Mouse (Mus musculus): ENCODE data around the gene Surf4. TPM values are rescaled to one million over a fixed set of nuclear protein-coding genes. Genes with fewer than 3 reads are reported as not detected.

Surf4 gene
- polyA plus RNA-seq, 1 experiment, result 54.9 TPM

GRCm38 (mm10) chr2:26921784-26922183 is 11.9 kb downstream of the Surf4 start:
- Histone ChIP-seq H3K4me1 (ENCODE audit: control insufficient read depth, insufficient read depth, low read length) (peaks cover 12% of the 10 kb centered on the region), H3K27me3 (ENCODE audit: control insufficient read depth, insufficient read depth, low read length) (no peaks in the 10 kb centered on the region), H3K27ac (ENCODE audit: insufficient read depth, low read length) (no peak overlapping the region), H3K4me3 (replicated peaks; ENCODE audit: insufficient read depth, low read depth, low read length) (no peak overlapping the region)
- 31% methylated on average over 9 of the region's 9 CpGs for WGBS
- DNase-seq, result no peak
- TF ChIP-seq POLR2A (IDR thresholded peaks at IDR 0.05; ENCODE audit: borderline replicate concordance, insufficient read depth, low read length) (no peak), CTCF (IDR thresholded peaks at IDR 0.05; ENCODE audit: borderline replicate concordance, insufficient read depth, low read depth, low read length) (no peak)

GRCm38 (mm10) chr2:26920190-26920855 is 13.4 kb downstream of the Surf4 start:
- TF ChIP-seq CTCF (IDR thresholded peaks at IDR 0.05; ENCODE audit: borderline replicate concordance, insufficient read depth, low read depth, low read length), result no peak
- TF ChIP-seq POLR2A (IDR thresholded peaks at IDR 0.05; ENCODE audit: borderline replicate concordance, insufficient read depth, low read length), result no peak
- no peak for DNase-seq
- H3K27ac ChIP-seq (ENCODE audit: insufficient read depth, low read length), result no peak overlapping the region
- H3K4me3 ChIP-seq (replicated peaks; ENCODE audit: insufficient read depth, low read depth, low read length), result no peak overlapping the region
- H3K4me1 ChIP-seq (ENCODE audit: control insufficient read depth, insufficient read depth, low read length), result peaks cover 12% of the 10 kb centered on the region
- WGBS, result 71% methylated on average over 6 of the region's 6 CpGs
- no peaks in the 10 kb centered on the region for H3K27me3 ChIP-seq (ENCODE audit: control insufficient read depth, insufficient read depth, low read length)

GRCm38 (mm10) chr2:26919684-26920083 is 14.0 kb downstream of the Surf4 start:
- H3K4me1 ChIP-seq (ENCODE audit: control insufficient read depth, insufficient read depth, low read length), result peaks cover 12% of the 10 kb centered on the region
- H3K27ac ChIP-seq (ENCODE audit: insufficient read depth, low read length), result no peak overlapping the region
- no peak overlapping the region for H3K4me3 ChIP-seq (replicated peaks; ENCODE audit: insufficient read depth, low read depth, low read length)
- no peaks in the 10 kb centered on the region for H3K27me3 ChIP-seq (ENCODE audit: control insufficient read depth, insufficient read depth, low read length)
- TF ChIP-seq POLR2A (IDR thresholded peaks at IDR 0.05; ENCODE audit: borderline replicate concordance, insufficient read depth, low read length) (no peak), CTCF (IDR thresholded peaks at IDR 0.05; ENCODE audit: borderline replicate concordance, insufficient read depth, low read depth, low read length) (no peak)
- WGBS, result 63% methylated on average over 3 of the region's 3 CpGs
- DNase-seq, result no peak

GRCm38 (mm10) chr2:26916738-26917137 is 17.0 kb downstream of the Surf4 start:
- H3K4me1 ChIP-seq (ENCODE audit: control insufficient read depth, insufficient read depth, low read length), result peaks cover 12% of the 10 kb centered on the region
- H3K27ac ChIP-seq (ENCODE audit: insufficient read depth, low read length), result peak overlapping the region; percentile 19; the same call in 1 of the 2 replicates
- WGBS, result under 1% methylated on average over 13 of the region's 13 CpGs
- H3K4me3 ChIP-seq (replicated peaks; ENCODE audit: insufficient read depth, low read depth, low read length), result peak overlapping the region; percentile 84
- DNase-seq, result no peak
- no peaks in the 10 kb centered on the region for H3K27me3 ChIP-seq (ENCODE audit: control insufficient read depth, insufficient read depth, low read length)
- TF ChIP-seq CTCF (IDR thresholded peaks at IDR 0.05; ENCODE audit: borderline replicate concordance, insufficient read depth, low read depth, low read length) (no peak), POLR2A (IDR thresholded peaks at IDR 0.05; ENCODE audit: borderline replicate concordance, insufficient read depth, low read length) (no peak)

- Histone ChIP-seq H3K27me3 (ENCODE audit: control insufficient read depth, insufficient read depth, low read length) (no peaks in the 10 kb centered on the region), H3K4me3 (replicated peaks; ENCODE audit: insufficient read depth, low read depth, low read length) (peak within 1 kb of the TSS; percentile 84), H3K4me1 (ENCODE audit: control insufficient read depth, insufficient read depth, low read length) (peaks cover 12% of the 10 kb centered on the region), H3K27ac (ENCODE audit: insufficient read depth, low read length) (peak within 1 kb of the TSS; percentile 39)
- DNase-seq, result peak; percentile 84 to 86
- WGBS, result 1% methylated on average over 47 of the region's 47 CpGs
- peak; percentile 89 for TF ChIP-seq POLR2A (IDR thresholded peaks at IDR 0.05; ENCODE audit: borderline replicate concordance, insufficient read depth, low read length)
- no peak for TF ChIP-seq CTCF (IDR thresholded peaks at IDR 0.05; ENCODE audit: borderline replicate concordance, insufficient read depth, low read depth, low read length)
Measured at GRCm38 (mm10) chr2:26915927-26916728, 17.6 kb downstream of the Surf4 start, which contains the start of the genes Surf2 and Surf1. Gene Surf2 (plus strand): TSS chr2:26916367. Gene Surf1 (minus strand): TSS chr2:26916530.

GRCm38 (mm10) chr2:26914148-26914941 is 19.4 kb downstream of the Surf4 start:
- TF ChIP-seq CTCF (IDR thresholded peaks at IDR 0.05; ENCODE audit: borderline replicate concordance, insufficient read depth, low read depth, low read length) (no peak), POLR2A (IDR thresholded peaks at IDR 0.05; ENCODE audit: borderline replicate concordance, insufficient read depth, low read length) (no peak)
- Histone ChIP-seq H3K4me1 (ENCODE audit: control insufficient read depth, insufficient read depth, low read length) (peaks cover 12% of the 10 kb centered on the region), H3K27ac (ENCODE audit: insufficient read depth, low read length) (no peak overlapping the region), H3K4me3 (replicated peaks; ENCODE audit: insufficient read depth, low read depth, low read length) (no peak overlapping the region), H3K27me3 (ENCODE audit: control insufficient read depth, insufficient read depth, low read length) (no peaks in the 10 kb centered on the region)
- WGBS, result 53% methylated on average over 8 of the region's 8 CpGs
- no peak for DNase-seq

- Histone ChIP-seq H3K27me3 (ENCODE audit: control insufficient read depth, insufficient read depth, low read length) (no peaks in the 10 kb centered on the region), H3K27ac (ENCODE audit: insufficient read depth, low read length) (no peak overlapping the region), H3K4me3 (replicated peaks; ENCODE audit: insufficient read depth, low read depth, low read length) (no peak overlapping the region), H3K4me1 (ENCODE audit: control insufficient read depth, insufficient read depth, low read length) (peaks cover 15% of the 10 kb centered on the region)
- TF ChIP-seq POLR2A (IDR thresholded peaks at IDR 0.05; ENCODE audit: borderline replicate concordance, insufficient read depth, low read length), result no peak
- no peak for TF ChIP-seq CTCF (IDR thresholded peaks at IDR 0.05; ENCODE audit: borderline replicate concordance, insufficient read depth, low read depth, low read length)
- WGBS, result 80% methylated on average over 17 of the region's 17 CpGs
- no peak for DNase-seq
Measured at GRCm38 (mm10) chr2:26913416-26914147, 20.1 kb downstream of the Surf4 start.
